Mouse (Mus musculus) kidney, postnatal 25 days (tissue): Measurements from ENCODE around the gene Pigc.

ENCODE experiments used
- DNase-seq, 2 experiments: peaks; one replicate each; pipeline ENCODE4 v3.0.0; 2021; ENCODE audit warnings: mixed read lengths in 2 of 2

Pigc gene

DNA sequence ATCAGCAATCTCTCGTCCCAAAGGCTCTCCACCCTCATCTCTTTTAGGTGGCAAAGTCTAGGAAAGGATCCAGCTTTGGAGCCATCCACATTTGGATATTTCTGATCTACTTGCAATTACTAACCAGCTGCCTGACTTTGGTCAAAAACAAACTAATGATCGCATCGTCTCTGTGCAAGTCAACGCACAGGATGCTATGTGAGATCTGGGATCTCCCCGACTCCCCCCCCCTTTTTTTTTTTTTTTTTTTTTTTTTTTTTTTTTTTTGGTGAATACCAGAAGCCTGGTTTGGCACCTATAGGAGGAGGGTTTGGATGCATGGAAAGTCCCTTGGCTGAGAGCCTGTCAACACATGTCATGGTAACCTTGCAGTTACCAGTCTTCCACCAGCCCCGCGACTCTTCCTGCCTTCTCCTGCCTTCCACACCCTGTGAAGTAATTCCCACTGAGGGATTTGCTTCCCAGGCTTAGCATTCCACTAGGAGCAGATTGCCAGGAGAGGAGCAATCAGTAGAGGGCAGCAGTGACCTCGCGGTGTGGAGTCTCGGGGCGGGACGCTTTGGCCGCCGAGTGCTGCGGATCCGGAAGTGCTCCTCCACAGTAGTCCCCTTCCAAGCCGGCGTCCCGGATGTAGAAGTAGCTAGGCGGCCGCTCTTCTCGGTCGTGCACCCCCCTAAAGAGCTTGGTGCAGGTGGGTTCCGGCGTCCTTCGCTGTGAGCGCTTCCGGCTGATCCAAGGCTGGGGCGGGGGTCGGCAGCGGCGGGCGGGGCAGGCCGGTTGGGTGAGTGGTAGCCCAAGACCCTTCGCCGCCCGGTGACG is at the start of gene Pigc:
Gene Pigc (plus strand): TSS at position 598 of the 819 bp plus-strand sequence.
- DNase-seq = peak; percentile 96 to 97

DNA sequence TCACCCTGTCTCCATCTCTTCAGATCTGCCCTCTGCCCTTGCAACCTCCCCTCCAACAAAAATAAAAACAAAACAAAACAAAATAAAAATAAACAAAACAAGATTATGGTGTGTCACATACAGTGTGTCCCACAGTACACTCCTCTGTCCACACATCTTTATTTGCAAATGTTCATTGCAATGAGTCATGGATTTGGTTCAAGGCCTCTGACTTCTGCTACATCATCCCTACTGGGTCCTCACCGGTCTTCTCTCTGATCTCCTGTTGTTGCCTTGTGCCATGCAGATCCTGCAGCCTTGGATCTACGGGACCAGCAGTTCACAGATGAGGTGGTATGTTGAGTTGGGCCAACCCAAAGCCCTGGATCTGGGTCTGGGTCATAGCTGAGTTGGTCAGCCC is 49.4 kb upstream of the Pigc start:
- no peak for DNase-seq

DNA sequence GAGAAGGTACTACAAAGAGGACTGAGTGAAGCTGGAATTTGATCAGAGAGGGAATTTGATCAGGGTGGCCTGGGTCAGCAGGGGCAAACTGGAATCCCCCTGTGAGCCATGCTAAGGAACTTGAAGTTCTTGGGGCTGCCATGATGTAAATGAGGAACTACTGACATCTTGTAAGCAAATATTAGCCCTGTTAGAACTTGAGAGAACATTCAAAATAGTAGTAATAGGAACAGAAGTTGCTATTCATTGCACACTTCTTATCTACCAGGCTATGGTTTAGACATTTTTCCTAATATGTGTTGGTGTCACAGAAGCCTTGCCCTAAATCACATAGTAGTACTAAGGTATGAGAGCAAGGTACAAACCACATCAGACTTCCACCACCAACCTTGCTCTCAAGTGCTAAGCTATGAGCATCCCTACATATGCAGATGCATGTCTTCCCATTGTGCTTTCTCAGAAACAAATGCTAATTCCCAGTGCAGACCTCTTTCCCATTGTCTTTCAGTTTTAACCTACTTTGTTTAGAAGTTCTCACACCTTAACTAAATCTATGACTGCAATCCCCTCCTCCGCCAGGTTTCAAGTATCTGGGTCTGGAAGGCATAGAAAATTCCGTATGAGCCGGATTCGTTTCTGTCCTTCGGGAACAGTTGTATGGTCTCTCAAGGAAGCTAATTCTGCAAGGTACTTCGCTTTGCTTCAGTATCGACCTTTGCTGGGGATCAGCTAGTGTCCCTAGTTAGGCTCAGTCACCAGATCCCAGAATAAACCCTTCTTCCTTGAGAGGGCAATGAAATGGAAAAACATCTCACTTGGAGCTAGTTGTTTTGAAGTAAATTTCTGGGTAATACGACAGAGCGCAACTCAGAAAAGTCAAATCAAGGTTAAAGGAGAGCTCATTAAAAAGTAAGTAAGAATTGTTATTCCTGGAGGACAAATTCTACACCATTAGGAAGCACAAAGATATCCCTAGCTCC is 48.2 kb upstream of the Pigc start:
- DNase-seq = no peak

DNA sequence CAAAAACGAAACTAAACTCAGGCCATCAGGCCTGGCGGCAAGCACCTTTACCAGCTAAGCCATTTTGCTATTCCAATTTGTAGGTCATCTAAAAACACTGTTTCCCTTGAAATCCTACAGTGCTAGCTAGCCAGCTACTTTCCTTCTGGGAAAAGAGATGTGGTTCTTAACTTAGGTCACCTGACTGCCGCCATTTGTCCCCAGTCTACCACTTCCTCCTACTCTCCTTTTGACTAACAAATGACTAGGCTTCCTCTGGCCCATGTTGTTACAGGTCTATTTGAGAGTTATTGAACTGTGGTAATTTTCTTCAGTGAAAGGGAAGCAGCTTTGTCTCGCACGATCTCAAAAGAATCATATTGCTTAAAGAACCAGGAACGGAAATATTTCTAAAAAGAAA is 47.1 kb upstream of the Pigc start:
- no peak for DNase-seq

DNA sequence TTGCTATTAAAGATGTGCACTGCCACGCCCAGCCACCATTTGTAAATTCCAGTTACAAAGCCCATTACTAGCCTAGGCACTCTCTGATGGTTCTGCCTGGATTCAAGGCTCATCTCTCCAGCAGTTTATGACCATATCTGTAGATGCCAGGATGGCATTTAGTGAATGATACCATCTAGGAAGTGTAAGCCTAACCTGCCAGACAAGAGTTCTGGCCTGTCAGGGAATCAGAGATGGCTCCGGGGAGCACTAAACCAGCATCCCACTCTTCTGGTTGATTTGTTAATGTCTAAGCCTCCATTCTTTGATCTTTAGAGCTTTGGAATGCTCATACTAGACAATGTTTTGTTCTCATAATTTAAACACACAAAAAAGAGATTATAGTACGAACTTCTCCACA is 44.7 kb upstream of the Pigc start:
- no peak for DNase-seq

DNA sequence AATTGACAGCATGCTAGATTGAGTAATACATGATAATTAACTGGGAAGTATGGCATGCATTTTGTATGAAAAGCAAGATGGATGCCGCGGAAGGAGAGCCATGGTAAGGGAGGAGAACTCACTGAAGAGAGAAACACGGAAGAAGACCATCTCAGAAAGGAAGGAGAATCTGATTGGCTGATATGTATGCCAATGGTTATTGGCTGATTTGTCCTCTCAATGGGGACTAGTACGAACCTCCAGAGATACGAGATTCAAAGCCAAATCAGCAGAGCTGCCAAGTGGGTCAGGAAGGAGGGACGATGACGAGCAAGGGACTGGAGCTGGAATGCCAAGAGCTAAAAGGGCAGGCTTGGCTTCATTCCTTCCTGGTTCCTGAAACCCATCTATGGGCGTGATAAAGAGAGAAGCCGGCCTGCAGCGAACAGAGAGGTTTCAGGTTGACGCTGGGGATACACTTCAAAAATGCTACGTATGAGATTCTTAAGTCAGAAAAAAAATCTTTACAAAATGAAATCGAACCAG is 43.6 kb upstream of the Pigc start:
- DNase-seq = no peak

DNA sequence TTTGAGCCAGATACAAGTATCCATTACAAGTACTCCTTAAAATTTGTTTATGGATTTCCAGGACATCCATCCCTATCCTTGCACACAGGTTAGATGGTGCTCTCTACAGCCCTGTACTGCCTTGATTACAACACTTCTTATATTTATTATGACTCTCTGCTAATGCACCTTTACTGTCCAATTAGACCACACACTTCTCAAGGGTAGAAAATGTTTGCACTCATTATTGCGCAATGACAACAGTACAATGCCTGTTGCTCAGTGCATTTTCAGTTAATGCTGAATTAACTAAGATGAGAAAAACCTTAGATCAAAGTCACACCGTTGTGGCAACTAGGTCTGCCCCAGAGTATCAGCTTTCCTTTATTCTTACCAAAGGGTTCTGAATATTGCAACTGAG is 41.0 kb upstream of the Pigc start:
- no peak for DNase-seq

DNA sequence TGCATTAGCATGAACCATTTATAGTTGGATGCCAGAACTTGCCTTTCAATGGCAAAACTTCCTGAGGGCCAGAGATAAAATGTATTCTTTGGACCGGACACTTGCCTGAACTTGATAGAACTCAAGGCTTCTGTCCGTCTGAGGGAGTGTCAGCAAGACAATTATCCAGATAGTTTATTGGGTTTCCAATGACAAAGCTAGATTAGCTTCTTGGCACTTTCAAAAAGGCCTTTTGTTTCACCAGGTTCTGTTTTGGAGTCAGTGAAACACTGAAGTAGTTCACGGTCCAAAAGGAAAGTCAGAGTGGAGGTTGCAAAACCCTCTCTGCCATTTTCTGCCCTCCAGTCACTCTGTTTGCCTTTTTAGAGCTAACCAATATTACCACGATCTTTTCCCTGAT is 37.7 kb upstream of the Pigc start:
- no peak for DNase-seq

DNA sequence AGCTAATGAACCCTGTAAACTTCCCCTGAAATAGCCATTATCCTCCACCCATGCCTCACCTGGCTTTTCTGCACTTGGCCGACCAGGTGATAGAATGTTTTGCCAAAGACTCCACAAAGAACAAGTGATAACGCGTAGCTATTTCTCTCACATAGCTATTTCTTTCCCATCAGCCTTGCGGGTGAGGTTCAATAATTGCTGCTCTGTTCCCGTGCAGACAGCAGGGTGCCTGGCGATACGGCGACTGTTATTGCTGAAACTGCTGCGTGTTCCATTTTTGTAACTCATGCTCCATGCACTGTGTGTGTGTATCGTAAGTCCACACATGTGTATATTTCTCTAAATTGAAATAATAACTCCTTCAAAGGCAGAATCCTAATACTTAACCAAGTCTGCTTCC is 37.2 kb upstream of the Pigc start:
- no peak for DNase-seq

DNA sequence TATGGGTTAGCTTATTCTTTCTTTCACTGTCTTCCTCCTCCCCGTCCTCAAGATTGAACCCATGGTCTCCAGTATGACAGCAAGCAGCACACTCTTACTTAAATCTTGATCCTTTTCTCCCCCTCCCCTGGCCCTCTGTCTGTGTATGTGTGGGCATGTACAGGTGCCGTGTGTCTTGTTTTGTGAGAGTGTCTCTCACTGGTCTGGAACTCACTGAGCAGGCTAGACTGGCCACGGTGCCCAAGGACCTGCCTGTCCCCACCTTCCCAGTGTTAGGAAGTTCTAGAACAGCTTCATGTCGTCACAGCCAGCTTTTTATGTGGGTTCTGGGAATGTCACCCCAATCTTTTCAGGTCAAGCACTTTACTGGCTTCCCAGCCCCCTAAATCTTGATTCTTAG is 36.7 kb upstream of the Pigc start:
- no peak for DNase-seq

DNA sequence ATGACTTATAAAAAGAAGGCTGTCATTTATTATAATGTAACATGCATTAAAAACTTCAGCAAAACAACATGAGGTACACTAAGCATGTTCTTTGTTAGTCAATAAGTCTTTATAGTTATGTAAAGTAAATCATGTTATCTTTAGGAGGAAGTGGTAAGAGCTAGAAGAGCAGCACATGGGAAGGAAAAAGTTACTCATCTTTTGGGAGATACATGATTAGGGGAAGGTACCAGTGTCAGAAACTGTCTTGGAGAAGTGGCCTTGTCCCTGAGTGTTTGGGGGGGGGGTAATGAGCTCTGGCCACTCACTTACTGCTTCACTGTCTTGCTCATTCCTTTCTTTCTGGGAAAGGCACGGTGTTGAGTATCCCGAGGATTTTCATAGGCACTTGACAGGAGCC is 26.9 kb upstream of the Pigc start:
- no peak for DNase-seq

DNA sequence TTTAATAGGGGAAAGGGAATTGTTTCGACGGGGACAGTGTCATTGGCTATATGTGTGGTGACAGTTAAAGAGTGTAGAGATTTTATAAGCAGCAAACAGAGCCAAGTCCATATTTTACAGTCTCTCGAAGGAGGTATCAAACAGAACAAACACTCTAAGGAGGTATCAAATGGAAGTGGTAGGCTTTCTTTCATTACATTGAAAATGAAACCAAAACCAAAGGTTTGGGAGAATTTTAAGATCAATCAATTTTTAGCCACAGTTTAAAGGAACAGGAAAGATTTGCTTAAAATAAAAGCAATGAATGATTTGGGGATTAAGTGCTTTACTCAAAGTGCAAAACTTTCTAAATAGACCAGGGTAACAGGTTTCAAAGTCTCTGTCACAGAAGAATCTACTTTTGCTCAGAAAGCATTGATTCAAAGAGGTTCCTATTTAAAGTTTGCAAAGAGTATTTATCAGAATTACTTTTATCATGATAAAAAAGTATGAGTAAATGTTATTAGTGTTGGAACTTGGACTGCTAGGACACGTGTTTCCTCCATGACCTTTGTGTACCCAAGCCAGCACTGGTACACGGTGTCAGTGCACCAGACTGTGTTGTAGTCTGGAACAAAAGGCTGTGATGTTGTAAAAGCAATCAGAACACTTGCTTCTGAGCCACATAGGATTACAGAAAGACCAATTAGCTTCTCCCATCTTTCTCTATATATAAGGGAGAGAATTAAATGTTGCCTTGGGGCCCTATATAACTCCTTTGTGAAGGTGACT is 17.8 kb upstream of the Pigc start:
- DNase-seq = no peak

DNA sequence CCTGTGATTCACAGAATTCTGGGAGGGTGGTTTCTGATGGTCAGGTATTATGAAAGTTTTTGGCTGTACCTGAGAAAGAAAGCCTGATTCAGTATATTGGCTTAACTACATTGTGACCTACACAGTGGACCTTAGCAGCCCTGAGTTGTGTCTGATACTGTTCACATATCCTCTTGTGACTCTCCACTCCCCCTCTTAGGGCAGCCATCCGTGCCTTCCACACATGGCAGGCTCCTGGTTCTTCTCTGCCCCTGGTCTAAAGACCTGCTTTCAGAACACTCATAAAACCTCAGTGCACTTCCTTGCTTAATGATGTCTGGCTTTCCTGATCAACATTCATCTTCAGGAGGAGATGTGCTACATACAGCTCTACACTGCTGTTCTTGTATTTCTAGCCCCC is 16.4 kb upstream of the Pigc start:
- no peak for DNase-seq

DNA sequence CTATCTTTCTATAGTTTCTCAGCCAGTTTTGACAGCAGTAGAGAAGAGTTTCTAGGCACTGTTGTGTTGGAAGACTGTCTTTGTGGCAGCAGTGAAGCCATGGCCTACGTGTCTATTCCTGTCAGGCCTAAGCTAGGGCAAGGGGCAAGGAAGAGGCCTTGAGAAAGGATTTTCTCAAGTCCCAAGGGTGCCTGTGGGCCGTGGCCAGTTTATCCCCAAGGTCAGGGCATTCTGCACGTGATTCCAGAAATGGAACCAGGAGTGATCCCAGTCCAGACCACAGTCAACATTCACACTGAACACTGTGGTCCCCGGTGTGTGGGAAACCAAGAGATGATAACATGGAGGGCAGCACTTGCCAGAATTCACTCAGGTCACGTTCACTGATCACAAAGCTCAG is 13.1 kb upstream of the Pigc start:
- no peak for DNase-seq

DNA sequence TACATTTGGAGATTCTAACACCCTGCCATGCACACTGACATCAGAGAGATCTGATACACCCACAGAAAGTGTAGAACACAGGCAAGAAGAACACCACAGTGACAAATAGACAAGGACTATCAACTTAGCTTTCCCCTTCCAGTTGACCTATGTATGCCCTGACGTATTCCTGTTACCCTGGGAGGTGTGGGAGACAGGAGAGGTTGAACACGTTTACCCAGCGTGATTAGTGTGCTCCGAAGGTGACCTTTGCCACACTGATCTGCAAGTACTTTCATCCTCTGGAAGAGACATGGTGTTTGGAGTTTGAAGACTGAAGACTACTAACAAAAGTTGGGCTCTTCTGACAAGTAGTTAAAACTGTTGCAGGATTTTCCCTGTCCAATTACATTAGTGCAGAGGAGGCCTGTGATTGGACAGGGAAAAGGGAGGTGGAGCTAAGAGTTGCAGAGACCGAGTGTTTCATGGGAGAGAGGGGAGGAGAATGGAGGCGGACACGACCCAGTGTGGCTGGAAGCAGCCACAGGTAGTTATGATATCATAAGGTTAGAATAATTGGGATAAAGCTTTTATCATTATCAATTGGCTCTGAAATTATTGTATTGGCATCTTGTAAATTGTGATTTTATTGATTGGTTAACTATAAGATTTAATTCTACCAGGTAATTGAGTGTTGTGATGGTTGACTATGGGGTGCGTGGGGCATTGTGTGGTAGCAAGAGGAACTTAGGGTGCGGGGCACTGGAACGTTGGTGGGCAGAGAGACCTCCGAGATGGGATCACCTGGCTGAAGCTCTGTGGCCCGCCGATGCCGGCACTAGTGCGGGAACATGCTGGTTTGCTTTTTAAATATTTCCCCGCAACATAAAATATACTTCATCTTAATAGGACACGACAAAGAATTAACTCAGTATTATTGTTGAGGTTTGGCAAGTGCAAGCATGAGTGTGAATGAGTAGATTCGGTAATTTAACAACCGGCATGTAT is 10.7 kb upstream of the Pigc start:
- DNase-seq = no peak

DNA sequence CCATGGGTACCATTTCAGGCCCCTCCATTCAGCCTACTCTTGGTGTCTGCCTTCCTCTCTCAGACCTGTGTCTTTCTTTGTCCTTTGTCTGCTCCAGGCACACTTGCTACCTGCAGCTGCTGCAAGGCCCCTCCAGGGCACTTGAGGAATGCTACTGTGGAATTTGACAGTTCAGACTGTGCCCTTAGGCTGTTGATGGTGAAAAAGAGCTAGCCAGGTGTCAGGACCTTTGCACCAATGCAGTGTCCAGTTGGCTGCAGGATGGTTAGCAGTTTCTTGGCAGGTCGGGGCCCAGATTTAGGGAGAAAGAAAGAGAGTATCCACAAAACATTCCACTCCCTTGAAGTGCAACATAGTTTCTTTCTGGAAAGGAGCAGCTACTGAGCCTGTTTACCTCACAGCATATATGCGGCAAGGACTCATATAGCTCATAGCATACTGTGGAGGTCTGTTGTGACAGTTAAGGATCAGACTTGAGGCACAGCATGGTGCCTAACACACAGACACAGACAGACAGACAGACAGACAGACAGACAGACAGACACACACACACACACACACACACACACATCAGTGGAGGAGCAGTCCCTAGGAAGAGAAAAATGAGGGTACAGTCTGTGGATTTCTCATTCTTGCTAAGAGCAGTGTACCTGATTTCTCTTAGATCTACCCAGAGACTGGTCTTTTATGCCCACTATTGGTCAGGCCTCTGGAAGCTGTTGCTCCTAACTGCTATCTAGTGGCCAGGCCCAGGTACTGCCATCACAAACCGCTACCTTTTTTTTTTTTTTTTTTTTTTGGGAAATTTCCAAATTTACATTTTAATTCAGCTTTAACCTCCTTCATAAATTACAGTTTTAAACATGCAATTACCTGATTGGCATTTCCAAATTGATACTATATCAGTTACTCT is 6.3 kb upstream of the Pigc start:
- peak in 1 of 2 experiments; percentile 24 for DNase-seq

DNA sequence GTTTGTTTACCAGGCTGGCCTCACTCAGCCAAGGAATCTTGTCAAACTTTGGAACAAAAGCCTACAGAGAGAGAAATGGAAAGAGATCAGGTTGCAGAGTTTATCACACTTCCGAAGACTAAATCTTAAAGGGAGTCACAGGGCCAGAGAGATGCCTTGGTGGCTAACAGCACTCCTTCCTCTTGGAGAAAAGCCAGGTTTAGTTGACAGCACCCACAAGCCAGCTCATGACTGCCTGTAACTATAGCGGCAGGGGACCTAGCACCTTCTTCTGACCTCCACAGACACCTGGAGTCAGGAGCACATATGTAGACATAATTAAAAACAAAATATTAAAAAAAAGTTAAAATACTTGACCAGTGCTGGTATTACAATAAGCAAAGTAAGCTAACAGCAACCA is 1.1 kb upstream of the Pigc start:
- DNase-seq = no peak

DNA sequence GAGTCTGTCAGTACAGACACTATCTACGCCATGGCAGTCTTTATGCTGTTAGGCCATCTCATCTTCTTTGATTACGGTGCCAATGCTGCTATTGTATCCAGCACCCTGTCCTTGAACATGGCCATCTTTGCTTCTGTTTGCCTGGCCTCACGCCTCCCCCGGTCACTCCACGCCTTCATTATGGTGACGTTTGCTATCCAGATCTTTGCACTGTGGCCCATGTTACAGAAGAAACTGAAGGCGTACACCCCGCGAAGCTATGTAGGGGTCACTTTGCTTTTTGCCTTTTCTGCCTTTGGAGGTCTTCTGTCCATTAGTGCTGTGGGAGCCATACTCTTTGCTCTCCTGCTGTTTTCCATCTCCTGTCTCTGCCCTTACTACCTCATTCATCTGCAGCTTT is 1.9 kb downstream of the Pigc start:
- no peak for DNase-seq

DNA sequence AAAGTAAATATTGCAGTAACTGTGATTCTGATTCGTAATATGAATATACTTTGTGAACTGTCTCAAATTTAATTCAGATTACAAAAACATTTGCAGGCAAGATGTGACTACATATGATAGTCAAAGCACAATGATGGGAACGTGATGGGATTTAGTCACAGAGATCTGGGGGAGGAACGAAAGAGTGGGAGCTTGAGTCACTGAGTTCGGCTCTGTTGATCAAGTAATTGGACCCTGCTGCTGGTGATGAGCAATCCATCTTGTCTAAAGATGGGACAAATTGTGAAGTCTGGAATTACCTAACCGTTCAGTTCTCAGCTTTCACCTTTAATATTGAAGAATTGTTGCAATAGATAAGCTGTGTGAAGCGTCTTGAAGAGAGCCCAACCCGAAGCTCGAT is 3.2 kb downstream of the Pigc start:
- no peak for DNase-seq
